Mouse (Mus musculus): ENCODE results near the gene Hnrnpf.

The Hnrnpf gene

DNA sequence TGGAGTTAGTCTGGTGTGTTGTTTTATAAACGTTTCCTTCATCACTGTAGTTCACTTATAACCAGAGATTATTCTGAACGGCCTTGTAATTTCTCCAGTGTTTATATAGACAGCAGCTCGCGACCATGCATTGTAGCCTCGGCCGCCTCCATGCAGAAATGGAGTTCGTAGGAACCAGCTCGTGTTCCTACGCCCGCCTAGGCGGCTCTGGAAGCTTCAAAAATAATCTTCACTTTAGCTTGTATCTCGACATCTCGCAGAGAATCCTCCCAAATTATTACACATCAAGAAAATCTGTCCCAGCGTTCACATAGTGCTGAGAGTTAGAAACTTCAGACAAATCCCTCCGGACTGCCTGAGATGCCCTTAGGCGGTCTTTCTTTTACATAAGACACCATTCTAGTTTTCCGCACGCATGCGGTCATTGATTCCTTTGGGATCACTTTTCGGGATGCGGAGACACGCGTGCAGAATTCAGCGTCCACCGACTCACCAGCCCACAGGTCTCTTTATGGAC is 5.9 kb downstream of the Hnrnpf start:
- Histone ChIP-seq H3K27me3 (ENCODE audit: control insufficient read depth, insufficient read depth, low read length, poor library complexity, severe bottlenecking) (no peaks in the 10 kb centered on the region), H3K36me3 (ENCODE audit: control insufficient read depth, insufficient read depth, low read length, poor library complexity, severe bottlenecking) (peaks cover 1% of the 10 kb centered on the region; the same call in 1 of the 2 replicates)
- DNase-seq (ENCODE audit: low read depth, low spot score) = no peak

DNA sequence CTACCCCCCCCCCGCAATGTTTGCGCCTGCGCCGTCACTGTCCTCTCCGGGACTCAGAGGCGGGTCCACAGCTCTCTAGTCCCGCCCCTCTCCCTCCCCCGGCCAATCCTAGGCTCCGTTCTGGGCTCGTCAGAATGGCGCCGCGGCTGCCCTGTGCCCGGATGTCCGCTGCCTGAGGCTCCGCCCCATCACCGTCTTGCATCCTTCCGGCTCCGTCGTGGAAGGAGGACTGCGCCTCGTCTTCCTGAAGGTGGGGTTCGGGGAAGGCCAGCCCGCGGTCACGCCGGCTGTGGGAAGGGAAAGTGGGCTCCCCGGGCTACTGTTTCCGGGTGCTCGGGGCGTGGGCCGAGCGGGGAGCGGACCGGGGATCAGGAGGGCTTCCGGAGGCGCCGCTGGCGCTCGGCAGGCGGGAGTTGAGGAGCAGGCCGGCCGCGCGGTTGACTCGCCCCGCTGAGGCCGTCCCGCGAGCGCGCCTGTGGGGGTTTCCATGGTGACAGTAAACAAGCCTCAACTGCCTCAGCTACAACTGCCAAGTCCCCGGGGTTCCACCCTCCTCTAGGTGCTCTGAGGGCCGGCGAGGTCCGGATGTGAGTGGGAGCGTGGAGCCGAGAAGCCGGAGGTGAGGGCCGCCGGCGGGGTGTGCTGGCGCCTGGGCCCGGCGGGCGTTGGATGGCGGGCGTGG is 6.6 kb downstream of the Hnrnpf start:
- Histone ChIP-seq H3K27me3 (ENCODE audit: control insufficient read depth, insufficient read depth, low read length, poor library complexity, severe bottlenecking) (no peaks in the 10 kb centered on the region), H3K36me3 (ENCODE audit: control insufficient read depth, insufficient read depth, low read length, poor library complexity, severe bottlenecking) (peaks cover 1% of the 10 kb centered on the region; the same call in 1 of the 2 replicates)
- DNase-seq (ENCODE audit: low read depth, low spot score) = peak; percentile 99

- no peaks in the 10 kb centered on the region for H3K27me3 ChIP-seq (ENCODE audit: control insufficient read depth, insufficient read depth, low read length, poor library complexity, severe bottlenecking)
- peaks cover 1% of the 10 kb centered on the region; the same call in 1 of the 2 replicates for H3K36me3 ChIP-seq (ENCODE audit: control insufficient read depth, insufficient read depth, low read length, poor library complexity, severe bottlenecking)
- DNase-seq (ENCODE audit: low read depth, low spot score) = peak; percentile 97
These were observed 7.3 kb downstream of the Hnrnpf start for GRCm38 (mm10) chr6:117907301-117907978.

DNA sequence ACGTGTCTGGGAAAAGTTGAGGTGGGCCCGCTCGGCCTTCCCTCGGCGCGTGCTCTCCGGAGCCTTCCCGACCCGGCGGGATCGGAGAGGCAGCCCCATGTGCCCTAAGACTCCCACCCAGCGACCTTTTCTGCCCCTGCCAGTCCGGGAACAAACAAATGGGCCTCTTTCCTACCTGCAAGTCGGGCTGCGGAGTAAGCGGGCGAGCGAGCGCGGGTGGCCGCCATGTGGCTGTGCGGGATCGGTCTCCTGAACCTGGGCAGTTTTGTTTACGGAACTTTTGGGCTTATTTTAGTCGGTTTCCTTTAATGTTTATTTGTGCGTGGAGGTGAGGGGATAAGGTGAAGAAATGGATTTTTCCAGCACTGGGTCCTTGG is 7.8 kb downstream of the Hnrnpf start:
- DNase-seq (ENCODE audit: low read depth, low spot score) = no peak
- Histone ChIP-seq H3K27me3 (ENCODE audit: control insufficient read depth, insufficient read depth, low read length, poor library complexity, severe bottlenecking) (no peaks in the 10 kb centered on the region), H3K36me3 (ENCODE audit: control insufficient read depth, insufficient read depth, low read length, poor library complexity, severe bottlenecking) (peaks cover 1% of the 10 kb centered on the region; the same call in 1 of the 2 replicates)

DNA sequence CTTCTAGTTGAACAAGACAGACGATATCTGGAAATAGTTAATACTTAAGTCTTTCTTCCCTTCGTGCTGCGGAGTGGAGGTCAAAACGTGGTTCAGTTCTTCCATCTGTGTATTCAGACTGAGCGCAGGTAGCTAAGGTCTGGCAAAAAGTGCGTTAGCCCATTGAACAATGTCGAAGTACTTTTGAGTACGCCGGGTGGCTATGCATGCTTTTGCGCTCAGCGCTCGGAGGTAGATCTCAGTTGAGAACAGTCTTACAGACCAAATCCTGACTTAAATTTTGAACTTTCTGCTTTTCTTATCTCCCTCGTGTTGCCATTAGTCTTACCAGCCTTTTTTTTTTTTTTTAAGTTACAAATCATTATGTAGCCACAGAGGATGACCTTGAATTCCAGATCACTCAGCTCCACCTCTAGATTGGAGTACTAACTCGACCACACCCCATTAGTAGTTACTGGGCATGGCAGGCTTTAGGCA is 8.3 kb downstream of the Hnrnpf start:
- DNase-seq (ENCODE audit: low read depth, low spot score) = peak; percentile 43
- no peaks in the 10 kb centered on the region for H3K27me3 ChIP-seq (ENCODE audit: control insufficient read depth, insufficient read depth, low read length, poor library complexity, severe bottlenecking)
- H3K36me3 ChIP-seq (ENCODE audit: control insufficient read depth, insufficient read depth, low read length, poor library complexity, severe bottlenecking) = no peaks in the 10 kb centered on the region; the same call in 1 of the 2 replicates

DNA sequence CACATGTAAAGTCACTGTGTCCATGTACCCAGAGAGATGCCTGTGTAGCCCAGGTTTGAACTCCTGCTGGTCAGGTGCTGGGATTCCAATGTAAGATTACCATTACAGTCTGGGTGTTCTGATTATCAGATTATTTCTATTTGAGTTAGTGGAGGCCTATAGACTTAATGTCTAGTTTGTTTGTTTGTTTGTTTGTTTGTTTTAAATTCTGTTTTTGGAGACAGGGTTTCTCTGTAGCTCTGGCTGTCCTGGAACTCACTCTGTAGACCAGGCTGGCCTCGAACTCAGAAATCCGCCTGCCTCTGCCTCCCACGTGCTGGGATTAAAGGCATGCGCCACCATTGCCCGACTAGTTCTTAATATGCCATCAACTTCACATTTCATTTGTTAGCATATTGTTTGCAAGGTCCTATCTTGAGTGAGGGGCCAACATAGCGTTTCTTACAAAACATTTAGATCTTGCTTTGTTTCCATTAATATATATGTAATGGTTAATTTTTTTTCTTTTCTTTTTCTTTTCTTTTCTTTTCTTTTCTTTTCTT is 10.1 kb downstream of the Hnrnpf start:
- H3K36me3 ChIP-seq (ENCODE audit: control insufficient read depth, insufficient read depth, low read length, poor library complexity, severe bottlenecking) = no peaks in the 10 kb centered on the region; the same call in 1 of the 2 replicates
- DNase-seq (ENCODE audit: low read depth, low spot score) = no peak
- no peaks in the 10 kb centered on the region for H3K27me3 ChIP-seq (ENCODE audit: control insufficient read depth, insufficient read depth, low read length, poor library complexity, severe bottlenecking)

DNA sequence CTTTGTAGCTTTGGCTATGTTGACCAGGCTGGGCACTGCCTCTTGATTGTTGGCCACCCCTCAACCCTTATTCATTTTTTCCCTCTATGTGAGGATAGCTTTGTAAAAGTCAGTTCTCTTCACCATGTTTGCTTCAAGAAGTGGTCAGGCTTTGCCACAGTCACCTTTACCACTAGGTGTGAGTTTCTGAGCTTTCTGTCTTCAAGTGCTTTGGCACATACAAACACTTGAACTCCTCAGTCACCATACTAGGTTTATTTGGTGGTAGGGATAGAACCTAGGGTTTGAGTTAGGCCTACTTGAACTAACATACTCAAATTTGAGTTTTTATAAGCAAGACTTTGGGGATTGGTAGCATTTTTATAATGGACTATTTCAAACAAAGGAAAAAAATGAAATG is 14.4 kb downstream of the Hnrnpf start:
- Histone ChIP-seq H3K36me3 (ENCODE audit: control insufficient read depth, insufficient read depth, low read length, poor library complexity, severe bottlenecking) (peaks cover 1% of the 10 kb centered on the region), H3K27me3 (ENCODE audit: control insufficient read depth, insufficient read depth, low read length, poor library complexity, severe bottlenecking) (no peaks in the 10 kb centered on the region)
- no peak for DNase-seq (ENCODE audit: low read depth, low spot score)

GRCm38 (mm10) chr6:117916205-117916736 is 16.1 kb downstream of the Hnrnpf start:
- Histone ChIP-seq H3K27me3 (ENCODE audit: control insufficient read depth, insufficient read depth, low read length, poor library complexity, severe bottlenecking) (no peaks in the 10 kb centered on the region), H3K36me3 (ENCODE audit: control insufficient read depth, insufficient read depth, low read length, poor library complexity, severe bottlenecking) (peaks cover 5% of the 10 kb centered on the region)
- no peak for DNase-seq (ENCODE audit: low read depth, low spot score)

DNA sequence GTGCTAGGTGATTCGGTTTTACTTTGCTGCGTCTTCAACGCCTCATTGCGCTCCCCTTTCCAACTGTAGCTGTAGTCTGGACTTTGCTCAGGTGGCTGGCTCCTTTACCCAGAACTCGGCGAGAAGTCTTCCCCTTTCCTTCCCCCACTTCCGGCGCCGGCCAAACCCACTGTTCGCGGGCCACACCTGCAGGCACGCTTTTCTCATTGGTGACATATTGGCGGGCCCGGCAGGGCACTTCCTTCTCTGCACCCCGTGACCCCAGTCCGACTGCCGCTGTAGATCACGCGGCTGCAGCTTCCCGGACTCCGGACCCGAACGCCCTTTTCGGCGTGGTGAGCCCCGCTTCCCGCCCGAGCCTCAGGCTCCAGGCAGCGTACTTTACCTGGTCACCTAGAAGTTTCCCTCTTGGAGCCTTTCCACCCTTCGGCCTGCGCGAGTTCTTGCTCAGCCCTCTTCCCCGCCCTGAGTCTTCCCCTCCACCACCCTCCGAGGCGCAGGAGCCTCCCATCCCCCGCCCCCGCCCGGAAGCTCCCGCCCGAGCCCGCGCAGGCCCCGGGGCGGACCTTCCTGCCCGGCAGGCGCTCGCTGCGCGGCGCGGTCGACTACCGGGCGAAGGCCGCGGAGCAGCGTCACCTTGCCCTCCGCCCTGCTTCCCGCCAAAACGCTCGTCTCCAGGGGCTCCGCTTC is 16.8 kb downstream of the Hnrnpf start:
- Histone ChIP-seq H3K36me3 (ENCODE audit: control insufficient read depth, insufficient read depth, low read length, poor library complexity, severe bottlenecking) (peaks cover 7% of the 10 kb centered on the region), H3K27me3 (ENCODE audit: control insufficient read depth, insufficient read depth, low read length, poor library complexity, severe bottlenecking) (no peaks in the 10 kb centered on the region)
- DNase-seq (ENCODE audit: low read depth, low spot score) = peak; percentile 92

DNA sequence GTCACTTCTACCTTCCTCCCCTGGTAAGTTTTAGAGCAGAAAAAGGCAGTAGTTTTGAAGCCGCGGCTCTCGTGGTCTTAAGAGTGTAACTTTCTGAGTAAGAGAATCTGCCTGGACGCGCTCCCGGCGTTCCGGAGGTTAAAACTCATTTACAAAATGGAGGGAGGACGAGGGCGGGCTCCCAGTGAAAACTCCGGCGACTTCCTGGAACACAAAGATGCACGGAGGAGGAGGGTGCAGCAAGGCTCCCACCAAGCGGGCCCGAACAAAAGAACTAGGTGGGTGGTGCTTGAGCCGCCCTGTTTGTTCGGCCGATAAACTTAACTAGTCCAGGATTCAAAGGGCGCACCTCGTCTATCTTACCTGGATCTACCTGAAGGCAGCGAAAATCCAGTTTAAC is 17.5 kb downstream of the Hnrnpf start:
- no peaks in the 10 kb centered on the region for H3K27me3 ChIP-seq (ENCODE audit: control insufficient read depth, insufficient read depth, low read length, poor library complexity, severe bottlenecking)
- DNase-seq (ENCODE audit: low read depth, low spot score) = peak; percentile 71
- peaks cover 7% of the 10 kb centered on the region for H3K36me3 ChIP-seq (ENCODE audit: control insufficient read depth, insufficient read depth, low read length, poor library complexity, severe bottlenecking)

DNA sequence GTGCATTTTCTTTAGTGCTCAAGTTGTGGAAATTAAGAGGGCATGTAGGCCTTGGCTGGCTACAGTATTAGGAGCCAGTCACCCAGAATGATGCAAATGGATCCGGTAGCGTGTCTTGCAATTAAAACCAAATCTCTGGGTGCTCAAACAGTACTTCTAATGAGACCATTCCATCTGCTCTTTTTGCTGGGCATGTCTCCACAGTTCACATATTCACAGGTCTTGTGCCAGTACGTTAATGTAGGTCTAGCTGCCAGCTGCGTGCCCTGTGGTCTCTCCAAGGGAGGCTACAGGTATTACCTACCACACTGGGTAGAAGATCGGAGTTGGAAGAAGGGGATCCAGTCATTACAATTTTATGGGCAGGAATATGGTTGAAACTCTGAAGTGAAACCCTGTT is 17.9 kb downstream of the Hnrnpf start:
- no peak for DNase-seq (ENCODE audit: low read depth, low spot score)
- Histone ChIP-seq H3K36me3 (ENCODE audit: control insufficient read depth, insufficient read depth, low read length, poor library complexity, severe bottlenecking) (peaks cover 10% of the 10 kb centered on the region), H3K27me3 (ENCODE audit: control insufficient read depth, insufficient read depth, low read length, poor library complexity, severe bottlenecking) (no peaks in the 10 kb centered on the region)

DNA sequence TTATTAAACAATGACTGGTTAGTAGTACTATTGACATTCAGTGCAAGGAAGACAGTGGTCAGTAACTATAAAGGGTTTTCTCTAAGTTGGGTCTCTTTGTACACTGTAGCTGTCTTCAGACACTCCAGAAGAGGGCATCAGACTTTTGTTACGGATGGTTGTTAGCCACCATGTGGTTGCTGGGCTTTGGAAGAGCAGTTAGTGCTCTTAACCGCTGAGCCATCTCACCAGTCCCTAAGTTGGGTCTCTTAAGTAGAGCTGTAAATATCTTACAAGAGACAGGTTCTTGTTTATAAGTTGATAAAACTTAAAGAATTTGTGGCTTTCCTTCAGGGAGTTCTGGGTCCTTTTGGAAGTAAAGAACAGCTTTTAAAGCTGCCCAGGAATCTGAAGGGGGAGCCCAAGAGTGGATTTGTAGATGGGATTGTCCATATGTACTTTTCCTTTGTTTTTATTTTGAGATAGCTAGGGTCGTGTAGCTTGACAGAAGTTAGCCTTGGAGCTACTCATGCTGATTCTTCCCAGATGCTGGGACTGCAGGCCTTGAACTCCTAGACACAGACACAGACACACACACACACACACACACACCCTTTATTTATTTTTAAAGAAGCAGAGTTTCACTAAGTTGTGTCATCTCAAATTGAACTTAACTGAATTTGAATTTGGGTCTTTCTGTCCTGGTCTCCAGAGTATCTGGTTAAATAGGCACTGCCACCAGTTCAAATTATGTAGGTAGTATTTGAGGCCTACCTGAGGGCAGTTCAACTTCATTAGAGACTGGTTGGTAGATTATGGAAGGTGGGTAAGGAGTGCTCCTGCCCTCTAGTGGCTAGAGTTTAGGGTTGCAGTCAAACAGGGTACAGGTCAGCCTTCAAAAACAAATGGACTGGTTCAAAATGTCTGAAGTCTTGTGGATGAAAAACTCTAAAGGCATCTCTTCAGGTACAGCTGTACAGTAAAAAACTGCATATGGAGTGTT is 20.8 kb downstream of the Hnrnpf start:
- H3K27me3 ChIP-seq (ENCODE audit: control insufficient read depth, insufficient read depth, low read length, poor library complexity, severe bottlenecking) = no peaks in the 10 kb centered on the region
- peaks cover 13% of the 10 kb centered on the region for H3K36me3 ChIP-seq (ENCODE audit: control insufficient read depth, insufficient read depth, low read length, poor library complexity, severe bottlenecking)
- DNase-seq (ENCODE audit: low read depth, low spot score) = peak; percentile 87

GRCm38 (mm10) chr6:117922041-117922440 is 21.9 kb downstream of the Hnrnpf start:
- no peak for DNase-seq (ENCODE audit: low read depth, low spot score)
- peaks cover 13% of the 10 kb centered on the region for H3K36me3 ChIP-seq (ENCODE audit: control insufficient read depth, insufficient read depth, low read length, poor library complexity, severe bottlenecking)
- no peaks in the 10 kb centered on the region for H3K27me3 ChIP-seq (ENCODE audit: control insufficient read depth, insufficient read depth, low read length, poor library complexity, severe bottlenecking)

Data from splenic B cell, adult 2 months (primary cell).